Mouse (Mus musculus): ENCODE results near the gene Ifitm6.
"Not testable (repeated sequence)": the region's sequence is repeated elsewhere in the genome, so short reads cannot be mapped to it uniquely, and the experiment has no call there.

Ifitm6 gene

GRCm38 (mm10) chr7:141017824-141018223 lies at the start of gene Ifitm6:
Gene Ifitm6, minus strand, starts transcription at chr7:141017924.
- not testable (repeated sequence) for DNase-seq

GRCm38 (mm10) chr7:141064576-141064975 lies 46.9 kb upstream of the Ifitm6 start:
- no peak for DNase-seq

- no peak for DNase-seq
Observed at GRCm38 (mm10) chr7:141064175-141064574, 46.5 kb upstream of the Ifitm6 start.

GRCm38 (mm10) chr7:141063353-141063752 lies 45.6 kb upstream of the Ifitm6 start:
- DNase-seq, result no peak

- no peak for DNase-seq
Observed at GRCm38 (mm10) chr7:141062525-141062924, 44.8 kb upstream of the Ifitm6 start.

- DNase-seq, result peak; percentile 25 to 53
Observed at GRCm38 (mm10) chr7:141061269-141061692, 43.6 kb upstream of the Ifitm6 start.

- DNase-seq, result peak; percentile 82 to 87
Observed at GRCm38 (mm10) chr7:141060426-141061242, 42.9 kb upstream of the Ifitm6 start, which contains the start of gene B4galnt4. Gene B4galnt4, plus strand, starts transcription at chr7:141061104.

- no peak for DNase-seq
Observed at GRCm38 (mm10) chr7:141059929-141060328, 42.2 kb upstream of the Ifitm6 start.

GRCm38 (mm10) chr7:141058601-141059341 lies 41.0 kb upstream of the Ifitm6 start:
- no peak for DNase-seq

- no peak for DNase-seq
Observed at GRCm38 (mm10) chr7:141057541-141057940, 39.8 kb upstream of the Ifitm6 start.

GRCm38 (mm10) chr7:141056976-141057375 lies 39.3 kb upstream of the Ifitm6 start:
- DNase-seq, result no peak

GRCm38 (mm10) chr7:141055785-141056184 lies 38.1 kb upstream of the Ifitm6 start:
- no peak for DNase-seq

GRCm38 (mm10) chr7:141052421-141052820 lies 34.7 kb upstream of the Ifitm6 start:
- DNase-seq, result no peak

- DNase-seq, result no peak
Observed at GRCm38 (mm10) chr7:141052016-141052415, 34.3 kb upstream of the Ifitm6 start.

- DNase-seq, result no peak
Observed at GRCm38 (mm10) chr7:141051060-141051685, 33.4 kb upstream of the Ifitm6 start.

- no peak for DNase-seq
Observed at GRCm38 (mm10) chr7:141049326-141049725, 31.6 kb upstream of the Ifitm6 start.

GRCm38 (mm10) chr7:141048226-141049218 lies 30.8 kb upstream of the Ifitm6 start:
- peak; percentile 96 for DNase-seq

GRCm38 (mm10) chr7:141047581-141048225 lies 30.0 kb upstream of the Ifitm6 start:
- DNase-seq, result peak; percentile 78 to 88

GRCm38 (mm10) chr7:141046931-141047580 lies 29.3 kb upstream of the Ifitm6 start:
- peak; percentile 57 to 70 for DNase-seq

- no peak for DNase-seq
Observed at GRCm38 (mm10) chr7:141042539-141042938, 24.8 kb upstream of the Ifitm6 start.

GRCm38 (mm10) chr7:141041661-141042060 lies 23.9 kb upstream of the Ifitm6 start:
- DNase-seq, result peak; percentile 82 to 89

Data from kidney, postnatal 4 days (tissue).